Mouse (Mus musculus) retina, embryonic 14.5 days (tissue): ENCODE data around the gene 0610030E20Rik.

Experiments used
- DNase-seq: peaks from one replicate; pipeline ENCODE4 v3.0.0-alpha.2; 2015; ENCODE audit warnings: low spot score

Gene 0610030E20Rik

DNA sequence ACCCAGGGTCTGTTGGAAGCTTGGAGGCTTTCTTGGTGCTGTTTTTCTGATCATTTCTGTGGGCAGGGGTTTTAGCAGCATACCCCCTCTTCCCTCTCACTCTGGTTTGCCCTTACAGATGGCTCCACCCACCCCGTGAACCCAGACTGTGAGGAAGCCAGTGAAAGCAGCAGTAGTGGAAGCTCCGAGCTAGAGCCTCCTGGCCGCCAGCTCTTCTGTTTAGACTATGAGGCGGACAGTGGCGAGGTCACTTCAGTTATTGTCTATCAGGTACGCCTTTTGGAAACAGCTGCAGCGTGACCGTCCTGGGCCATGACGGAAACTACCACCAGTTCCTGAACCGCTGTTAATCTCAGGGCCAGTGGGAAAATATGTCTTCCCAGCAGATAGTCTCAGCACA, 1.3 kb downstream of the 0610030E20Rik start:
- no peak for DNase-seq

DNA sequence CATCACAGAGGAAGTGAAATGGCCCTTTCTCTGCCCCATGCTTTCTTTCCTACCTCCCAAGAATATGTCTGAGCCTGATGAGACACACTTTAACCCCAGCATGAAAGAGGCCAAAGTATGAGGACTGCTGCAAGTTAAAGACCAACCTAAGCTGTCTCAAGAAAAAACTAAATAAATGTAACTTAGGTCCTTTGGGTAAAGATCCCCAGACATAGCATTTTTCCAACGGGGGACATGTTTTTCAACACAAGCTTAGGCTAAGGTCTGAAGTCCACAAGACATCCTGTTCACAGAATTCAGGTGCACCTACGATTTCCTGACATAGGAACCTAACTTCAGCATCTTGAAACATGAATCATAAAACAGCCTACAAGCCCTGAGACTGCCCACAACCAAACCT, 3.1 kb downstream of the 0610030E20Rik start:
- DNase-seq: no peak

DNA sequence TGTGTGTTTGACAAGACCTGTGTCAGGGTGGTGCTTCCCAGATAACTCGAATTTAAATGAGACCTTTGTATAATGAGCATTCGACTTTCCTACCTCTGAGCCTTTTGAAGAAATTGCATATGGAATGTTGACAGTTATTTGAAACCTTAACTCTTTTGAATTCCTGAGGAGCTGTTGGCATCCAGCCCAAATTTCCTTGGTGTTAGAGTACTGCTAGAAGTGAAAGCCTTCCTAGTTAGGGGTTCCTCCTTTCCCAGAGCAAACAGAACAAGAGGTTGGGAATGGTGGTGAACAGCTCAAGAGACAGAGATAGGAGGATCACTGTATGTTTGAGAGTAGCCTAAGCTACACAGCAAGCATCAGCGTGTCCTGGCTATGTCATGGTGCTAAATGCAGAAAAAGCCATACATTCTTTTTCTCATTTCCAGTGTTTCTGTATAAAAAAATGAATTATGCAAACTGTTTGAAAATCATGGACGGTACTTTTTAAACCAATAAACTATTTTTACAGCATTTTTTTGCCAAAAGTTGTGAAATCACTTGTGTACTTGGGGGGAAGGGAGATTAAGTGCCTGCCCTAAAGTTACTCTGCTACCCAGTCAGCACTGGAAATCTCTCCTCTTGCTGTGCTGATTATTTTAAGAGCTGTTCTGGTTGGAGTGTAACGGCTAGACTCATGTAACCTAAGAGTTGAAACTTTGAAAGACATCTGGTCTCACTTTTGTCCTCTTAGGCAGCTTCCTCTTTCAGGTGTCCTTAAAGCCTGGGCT, 5.7 kb downstream of the 0610030E20Rik start:
- no peak for DNase-seq

DNA sequence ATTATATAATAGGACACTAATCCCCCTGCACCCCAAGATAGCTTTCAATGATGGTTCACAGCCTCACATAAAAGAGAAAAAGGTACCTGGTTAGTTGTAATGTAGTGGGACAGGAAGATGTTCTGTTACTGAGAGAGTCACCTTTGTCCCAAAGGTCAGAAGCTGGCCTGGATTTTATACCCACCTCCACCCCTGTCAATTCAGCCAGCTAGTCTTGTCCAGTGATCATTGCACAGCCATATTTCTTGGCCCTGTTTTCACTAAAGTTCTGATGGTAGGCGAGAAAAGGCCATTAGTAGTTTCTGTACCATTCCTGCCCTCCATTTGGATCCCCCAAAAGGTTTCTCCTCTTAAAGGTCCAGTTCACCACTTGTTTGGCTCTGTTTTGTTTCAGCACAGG, 6.9 kb downstream of the 0610030E20Rik start:
- no peak for DNase-seq

DNA sequence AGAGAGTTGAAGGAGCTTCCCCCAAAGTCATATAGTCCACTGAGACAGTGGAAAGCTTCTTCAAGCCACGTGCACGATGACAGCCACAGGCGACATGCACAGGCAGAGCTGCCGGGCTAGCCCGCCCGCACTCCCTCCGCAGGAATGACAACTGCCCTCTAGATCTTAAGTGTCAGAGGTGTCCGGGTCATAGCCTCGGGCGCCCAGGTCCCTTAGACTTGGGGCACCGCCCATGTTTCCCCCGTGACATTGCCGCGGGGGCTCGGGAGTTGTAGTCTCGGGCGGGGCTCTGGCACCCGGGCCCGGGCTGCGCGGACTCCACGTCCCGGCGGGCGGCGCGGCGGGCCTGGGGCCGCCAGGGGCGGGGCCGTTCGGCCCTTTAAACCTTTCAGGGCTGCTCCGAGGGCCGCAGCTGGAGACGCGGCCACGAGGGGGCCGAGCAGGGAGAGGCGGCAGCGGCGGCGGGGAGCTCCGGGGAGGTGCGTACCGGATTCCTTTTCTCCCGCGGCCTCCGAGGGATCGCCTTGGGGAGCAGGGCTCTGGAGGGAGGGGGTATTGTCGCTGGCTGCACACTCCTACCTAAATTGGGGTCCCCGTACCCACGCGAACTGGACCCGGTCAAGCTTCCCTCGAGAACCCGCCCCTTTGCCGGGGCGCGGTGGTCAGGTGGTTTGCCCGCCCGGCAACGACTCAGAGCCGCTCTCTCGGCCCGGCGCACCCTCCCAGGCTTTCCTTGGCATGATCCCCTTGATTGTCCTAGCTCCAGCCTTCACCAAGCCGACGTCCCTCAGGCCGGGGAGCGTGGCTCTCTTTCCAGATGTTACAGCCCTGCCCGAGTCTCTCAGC, 8.2 kb downstream of the 0610030E20Rik start, which contains the start of gene Tmem150a:
Gene Tmem150a (plus strand): TSS at position 382 of the 846 bp plus-strand sequence.
- DNase-seq: peak; percentile 81

DNA sequence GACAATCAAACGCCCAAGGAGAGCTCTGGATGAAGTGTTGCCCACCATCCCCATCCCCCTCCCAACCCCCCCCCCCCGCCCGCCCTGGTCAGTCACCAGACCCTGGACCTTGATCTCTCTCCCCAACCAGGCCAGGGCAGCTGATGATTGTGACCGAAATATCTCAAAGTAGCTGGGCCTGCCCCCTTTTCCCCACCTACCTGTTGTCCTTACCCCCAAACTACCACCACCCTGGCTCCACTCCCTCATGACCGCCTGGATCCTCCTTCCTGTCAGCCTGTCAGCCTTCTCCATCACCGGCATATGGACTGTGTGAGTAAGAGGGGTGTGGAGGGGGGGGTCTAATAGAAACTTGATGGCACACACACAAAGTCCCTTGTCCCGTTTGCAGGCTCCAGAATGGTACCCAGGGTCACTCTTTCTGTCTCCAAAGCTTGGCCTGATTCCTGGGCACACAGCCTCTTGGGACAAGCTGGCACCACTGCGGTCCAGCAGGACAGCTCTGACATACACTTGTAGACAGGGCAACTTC, 8.9 kb downstream of the 0610030E20Rik start:
- no peak for DNase-seq

DNA sequence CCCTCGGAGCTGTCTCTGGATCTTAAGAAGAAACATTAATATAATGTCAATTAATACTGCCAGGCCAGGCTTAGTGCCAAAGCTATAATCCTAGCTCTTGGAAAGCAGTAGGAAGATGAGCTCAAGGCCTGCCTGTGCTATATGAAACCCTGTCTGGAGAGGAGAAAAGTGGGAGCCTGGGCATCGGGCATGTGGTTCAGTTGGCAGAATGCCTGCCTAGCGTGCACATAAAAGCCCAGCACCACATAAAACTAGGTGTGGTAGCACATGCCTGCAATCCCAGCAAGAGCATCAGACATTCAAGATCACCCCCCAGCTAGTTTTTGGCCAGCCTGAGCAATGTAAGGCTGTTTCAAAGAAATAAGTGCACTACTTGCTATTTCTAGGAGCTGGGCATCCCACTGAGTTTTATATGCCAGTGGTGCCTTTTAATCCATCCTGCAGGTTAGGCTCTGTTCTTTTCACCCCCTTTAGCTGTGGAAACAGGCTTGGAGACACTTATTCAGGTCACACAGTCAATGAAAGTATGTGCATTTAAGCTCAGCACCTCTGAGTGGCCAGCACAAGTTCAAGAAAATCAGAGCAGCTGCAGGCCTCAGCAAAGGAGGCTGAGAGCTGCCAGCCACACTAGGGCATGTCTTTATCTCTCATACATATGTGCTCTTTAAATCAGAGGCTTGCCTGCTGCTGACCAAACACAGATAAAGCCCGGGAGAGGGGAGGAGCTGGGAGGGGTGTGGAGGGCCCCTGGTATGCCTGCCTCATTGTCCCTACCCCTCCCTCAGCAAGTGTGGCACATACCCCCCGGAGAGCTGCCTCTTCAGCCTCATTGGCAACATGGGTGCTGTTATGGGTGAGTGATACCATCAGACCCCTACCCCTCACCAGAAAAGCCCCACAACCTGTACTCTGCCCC, 10.3 kb downstream of the 0610030E20Rik start:
- no peak for DNase-seq

DNA sequence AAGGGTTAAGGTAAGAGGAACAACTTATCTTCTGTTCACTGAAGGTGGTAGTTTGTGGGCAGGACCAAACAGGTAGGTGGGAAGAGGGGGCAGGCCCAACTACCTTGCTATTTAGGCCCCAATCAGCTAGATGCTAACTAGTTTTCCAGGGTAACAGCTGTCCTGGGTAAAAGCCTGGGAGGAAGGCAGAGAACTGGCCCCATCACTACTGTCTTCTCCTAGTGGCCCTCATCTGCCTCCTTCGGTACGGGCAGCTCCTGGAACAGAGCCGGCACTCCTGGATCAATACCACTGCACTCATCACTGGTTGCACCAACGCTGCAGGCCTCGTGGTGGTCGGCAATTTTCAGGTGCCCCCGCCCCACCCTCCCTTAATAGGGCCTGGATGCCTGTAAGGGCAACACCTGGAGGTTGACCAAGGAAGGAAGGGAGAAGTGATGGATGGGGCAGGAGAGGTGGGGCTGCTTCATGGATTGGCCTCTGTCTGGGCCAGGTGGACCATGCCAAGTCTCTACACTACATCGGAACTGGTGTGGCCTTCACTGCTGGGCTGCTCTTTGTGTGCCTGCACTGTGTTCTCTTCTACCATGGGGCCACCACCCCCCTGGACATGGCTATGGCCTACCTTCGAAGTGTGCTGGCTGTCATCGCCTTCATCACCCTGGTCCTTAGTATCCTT, 11.1 kb downstream of the 0610030E20Rik start:
- DNase-seq: no peak

DNA sequence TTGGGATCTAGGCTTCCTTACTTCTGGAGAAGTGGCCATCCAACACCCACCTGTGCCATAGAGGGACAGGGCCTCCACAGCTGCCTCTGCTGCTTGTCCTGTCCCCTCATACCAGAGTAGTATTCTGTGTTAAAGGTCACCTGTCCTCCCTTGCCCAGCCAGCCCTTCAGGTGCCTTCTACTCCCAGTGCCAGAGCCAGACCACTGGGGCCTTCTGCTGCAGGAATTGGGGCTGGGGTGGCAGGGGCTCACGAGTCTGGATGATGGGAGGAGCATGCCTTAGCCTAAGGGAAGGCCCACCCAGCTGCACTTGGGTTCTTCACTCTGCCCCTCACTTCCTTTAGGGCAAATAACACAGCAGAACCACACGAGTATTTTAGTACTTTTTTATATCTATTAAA, 12.2 kb downstream of the 0610030E20Rik start:
- no peak for DNase-seq

DNA sequence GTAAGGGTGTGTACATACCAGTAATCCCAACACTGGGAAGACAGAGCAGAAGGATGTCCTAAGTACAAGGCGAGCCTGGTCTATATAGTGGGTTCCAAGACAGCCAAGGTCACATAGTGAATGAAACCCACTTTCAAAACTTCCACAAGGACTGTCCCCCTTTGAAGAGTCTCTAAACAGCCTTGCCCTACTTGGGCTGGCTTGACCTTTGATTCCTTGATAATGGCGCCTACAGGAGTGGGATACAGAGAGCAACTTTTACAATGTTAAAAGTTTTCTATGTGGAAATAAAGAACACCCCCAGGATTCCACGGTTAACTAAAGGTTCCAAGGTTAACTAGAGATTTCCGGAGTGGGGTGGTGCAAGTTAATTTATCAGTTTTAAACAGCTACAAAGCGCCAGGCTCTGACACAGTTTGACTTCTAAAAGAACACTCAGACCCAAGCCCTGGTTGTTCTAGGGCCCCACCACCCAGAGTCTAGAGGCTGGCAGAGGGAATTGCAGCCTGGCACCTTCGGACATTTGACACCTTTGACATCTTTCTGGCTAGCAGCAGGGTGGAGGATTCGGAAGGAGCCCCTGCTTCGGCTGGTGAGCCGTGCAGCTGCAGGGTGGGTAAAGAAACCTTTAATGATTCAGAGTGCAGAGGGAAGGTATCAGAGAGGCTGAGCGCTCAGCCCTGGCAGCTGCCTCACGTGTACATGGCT, 12.9 kb downstream of the 0610030E20Rik start:
- no peak for DNase-seq

DNA sequence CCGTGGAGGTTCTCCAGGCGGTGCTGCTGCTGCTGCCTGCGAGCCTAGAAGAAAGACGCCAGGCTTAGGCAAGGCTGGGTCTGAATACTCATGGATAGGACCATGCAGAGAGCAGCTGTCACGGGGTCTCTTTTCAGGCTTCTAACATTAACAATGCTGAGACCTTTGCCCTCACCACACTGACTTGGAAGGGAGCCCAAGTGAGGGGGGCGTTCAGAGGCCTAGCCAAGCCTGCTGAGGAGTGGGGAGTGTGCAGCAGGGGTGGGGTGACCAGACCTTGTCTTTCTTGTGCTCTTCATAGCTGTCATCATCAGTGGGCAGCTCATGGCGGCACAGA, 13.4 kb downstream of the 0610030E20Rik start:
- DNase-seq: no peak

DNA sequence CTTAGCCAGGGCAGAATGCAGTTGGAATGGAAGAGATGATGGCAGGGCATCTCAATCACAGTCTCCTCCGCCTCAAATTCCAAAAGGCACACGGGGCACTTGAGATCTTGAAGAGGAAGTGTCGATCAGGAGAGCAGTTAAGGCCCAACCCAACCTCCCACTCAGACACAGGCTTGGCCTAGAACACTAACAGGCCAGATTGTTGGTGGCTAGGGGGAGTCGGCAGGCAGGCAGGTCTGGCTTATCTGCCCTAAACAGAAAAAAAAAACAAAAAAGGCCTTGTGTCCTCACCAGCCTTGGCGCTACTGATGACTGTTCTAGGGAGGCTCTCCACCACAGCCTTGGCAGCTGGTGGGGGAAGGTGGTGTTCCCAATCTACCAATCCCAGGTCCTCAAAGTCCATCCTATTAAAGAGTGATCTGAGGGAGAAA, 14.0 kb downstream of the 0610030E20Rik start:
- no peak for DNase-seq

DNA sequence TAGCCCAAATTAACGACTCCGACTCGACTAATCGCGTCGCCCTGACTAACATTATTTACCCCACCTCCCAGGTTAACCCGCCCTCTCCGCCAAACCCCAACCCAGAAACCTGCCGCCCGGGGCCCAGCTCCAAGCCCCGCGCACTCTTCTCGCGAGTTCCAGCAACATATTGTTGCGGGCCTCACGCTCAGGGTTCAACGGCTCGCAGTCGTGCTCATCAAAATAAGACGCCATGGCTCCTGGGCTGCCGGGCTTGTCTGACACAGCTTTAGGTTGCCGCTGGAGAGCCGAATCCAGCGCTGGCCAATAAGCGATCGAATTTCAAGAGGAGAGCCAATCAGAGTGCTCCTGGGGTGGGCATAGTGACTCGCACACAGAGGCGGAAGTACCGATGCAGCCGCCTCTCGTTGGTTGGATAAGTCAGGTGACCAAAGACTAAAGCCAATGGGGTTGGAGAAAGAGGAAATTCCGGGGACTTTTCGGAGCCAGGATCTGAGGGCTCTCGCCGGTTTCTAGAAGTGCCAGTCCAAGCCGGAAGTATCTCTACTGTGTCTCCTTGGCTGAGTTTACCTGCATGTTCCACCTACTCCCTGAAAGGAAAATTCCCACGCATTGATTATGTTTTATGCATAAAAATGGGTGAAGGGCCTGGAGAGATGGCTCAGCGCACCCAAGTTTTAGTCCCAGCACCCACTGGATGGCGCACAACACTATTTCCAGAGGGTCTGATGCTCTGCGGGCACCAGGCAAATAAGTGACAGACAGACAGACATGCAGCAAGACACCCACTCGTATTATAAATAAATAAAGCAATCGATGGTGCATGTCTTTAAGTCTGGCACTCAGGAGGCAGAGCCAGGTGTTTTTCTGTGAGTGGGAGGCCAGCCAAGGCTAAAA, 15.3 kb downstream of the 0610030E20Rik start:
- peak; percentile 99 for DNase-seq

DNA sequence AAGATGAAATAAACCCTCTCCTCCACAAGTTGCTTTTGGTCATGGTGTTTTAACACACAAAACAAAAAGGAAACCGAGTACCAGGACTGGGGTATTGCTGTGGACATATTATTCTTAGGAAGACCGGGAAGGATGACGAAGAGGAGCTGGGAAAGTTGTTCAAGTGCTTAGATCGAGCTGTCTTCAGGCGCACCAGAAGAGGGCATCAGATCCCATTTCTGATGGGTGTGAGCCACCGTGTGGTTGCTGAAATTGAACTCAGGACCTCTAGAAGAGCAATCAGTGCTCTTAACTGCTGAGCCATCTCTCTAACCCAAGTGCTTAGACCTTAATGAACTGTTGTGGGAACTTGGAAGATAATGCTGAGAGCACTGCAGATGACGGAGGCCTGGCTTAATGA, 16.9 kb downstream of the 0610030E20Rik start:
- no peak for DNase-seq

DNA sequence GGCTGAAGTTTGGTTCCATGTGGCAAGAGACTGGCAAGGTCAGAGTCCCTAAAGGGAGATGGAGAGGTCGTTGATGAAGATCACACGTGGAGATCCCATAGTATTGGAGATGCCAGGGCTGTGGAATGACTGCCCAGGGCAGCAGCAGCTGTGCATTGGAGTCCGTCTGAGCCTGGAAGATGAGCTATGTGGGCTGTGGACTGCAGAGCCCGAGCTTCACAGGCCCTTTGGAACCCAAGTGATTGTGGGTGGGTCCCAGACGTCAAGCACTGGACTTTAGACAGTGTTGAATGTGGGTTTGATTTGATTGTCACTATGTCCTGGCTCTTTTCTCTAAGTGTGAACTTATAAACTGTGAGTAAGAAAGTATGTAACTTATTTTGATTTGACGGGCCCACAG, 17.9 kb downstream of the 0610030E20Rik start:
- no peak for DNase-seq

DNA sequence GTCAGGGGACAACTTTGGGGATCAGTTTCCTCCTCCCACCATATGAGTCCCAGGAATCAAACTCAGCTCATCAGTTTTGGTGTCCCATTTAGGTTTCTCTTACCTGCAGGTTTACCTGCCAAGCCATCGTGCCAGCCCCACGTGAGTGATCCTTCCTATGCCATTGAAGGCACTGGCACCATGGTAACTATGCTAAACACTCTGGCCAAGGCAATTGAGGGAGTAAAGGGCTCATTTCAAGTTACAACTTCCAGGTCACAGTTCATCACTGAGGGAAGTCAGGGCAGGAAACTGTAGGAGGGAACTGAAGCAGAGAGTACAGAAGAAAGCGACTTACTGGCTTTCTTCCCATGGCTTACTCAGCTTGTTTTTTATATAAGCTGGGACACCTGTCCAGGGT, 19.2 kb downstream of the 0610030E20Rik start:
- no peak for DNase-seq

DNA sequence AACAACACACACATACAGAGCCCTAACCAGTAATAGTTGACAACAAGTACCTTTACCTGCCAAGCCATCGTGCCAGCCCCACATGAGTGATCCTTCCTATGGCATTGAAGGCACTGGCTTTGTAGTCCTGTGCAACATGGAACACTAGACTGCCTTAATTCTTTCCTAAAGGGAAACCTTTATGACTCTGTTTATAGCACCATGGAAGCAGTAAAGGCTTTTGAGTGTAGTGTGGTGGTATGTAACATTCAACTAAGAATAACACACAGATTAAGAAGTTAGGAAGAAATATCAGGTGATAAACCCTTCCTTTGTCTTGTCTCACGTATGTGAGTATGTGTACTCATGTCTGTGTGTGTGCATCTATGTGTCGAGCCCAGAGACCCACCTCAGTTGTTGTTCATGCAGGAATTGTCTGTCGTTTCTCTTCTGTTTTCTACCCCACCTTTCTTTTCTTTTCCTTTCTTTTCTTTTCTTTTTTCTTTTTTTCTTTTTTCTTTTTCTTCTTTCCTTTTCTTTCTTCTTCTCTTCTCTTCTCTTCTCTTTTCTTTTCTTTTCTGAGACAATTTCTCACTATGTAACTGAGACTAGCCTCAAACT, 19.8 kb downstream of the 0610030E20Rik start, which contains the start of gene Rnf181:
Gene Rnf181 (minus strand): TSS at position 113 of the 600 bp plus-strand sequence.
- DNase-seq: no peak

DNA sequence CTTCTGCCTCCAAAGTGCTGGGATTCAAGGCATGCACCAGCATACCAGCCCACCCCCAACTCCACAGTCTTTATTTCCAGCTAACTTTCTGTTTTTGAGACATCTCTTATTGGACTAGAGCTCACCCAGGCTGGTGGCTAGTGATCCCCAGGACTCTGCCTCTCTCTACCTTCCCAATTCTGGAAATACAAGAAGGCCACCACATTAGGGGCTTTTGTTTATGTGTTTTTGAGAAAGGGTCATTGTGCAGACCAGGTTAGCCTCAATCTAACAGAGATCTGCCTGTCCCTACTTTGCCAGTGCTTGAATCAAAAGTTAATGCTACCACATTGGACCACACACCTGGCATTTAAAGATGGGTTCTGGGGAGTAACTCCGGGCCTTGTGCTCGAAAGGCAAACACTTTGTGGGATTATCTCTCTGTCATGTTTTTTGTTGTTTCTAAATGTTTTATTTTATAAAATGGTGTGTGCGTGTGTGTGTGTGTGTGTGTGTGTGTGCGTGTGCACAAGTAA, 20.4 kb downstream of the 0610030E20Rik start:
- no peak for DNase-seq

DNA sequence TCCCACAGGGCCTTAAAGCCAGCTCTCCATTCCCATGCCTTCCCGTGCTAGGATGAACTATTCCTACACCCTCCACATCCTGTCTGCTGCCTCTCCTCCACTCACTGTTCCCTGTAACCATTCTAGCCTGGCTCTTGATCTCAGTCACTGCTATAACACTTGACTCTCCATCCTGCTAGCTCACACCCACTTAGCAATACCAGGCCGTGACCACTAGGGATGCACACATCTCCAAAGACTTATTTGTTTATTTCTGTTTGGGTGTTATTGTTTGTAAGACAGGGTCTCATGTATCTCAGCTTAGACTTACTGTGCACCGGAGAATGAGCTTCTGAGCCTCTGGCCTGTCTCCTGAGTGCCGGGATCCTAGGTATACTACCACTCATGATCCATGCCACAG, 22.4 kb downstream of the 0610030E20Rik start:
- no peak for DNase-seq
